Mouse (Mus musculus) ES-Bruce4 (cell line): Measurements from ENCODE around the gene Kif11. TPM values are rescaled to one million over a fixed set of nuclear protein-coding genes. Genes with fewer than 3 reads are reported as not detected.
A peak's percentile ranks its signal among the peaks of the same experiment; 100 is the strongest.

Source experiments
- H3K27ac ChIP-seq: 2 replicates; pipeline ENCODE4 v1.5.1; 2012; ENCODE audit warnings: low read length, inconsistent platforms; ENCODE audit not compliant: insufficient read depth
- H3K27me3 ChIP-seq: 2 replicates; pipeline ENCODE4 v1.6.1; 2012; ENCODE audit warnings: mild to moderate bottlenecking, low read length, inconsistent platforms; ENCODE audit not compliant: control insufficient read depth, poor library complexity, insufficient read depth, severe bottlenecking
- H3K36me3 ChIP-seq: 2 replicates; pipeline ENCODE4 v1.6.1; 2012; ENCODE audit warnings: inconsistent platforms, mild to moderate bottlenecking, low read length, moderate library complexity; ENCODE audit not compliant: control insufficient read depth, poor library complexity, insufficient read depth, severe bottlenecking
- H3K4me1 ChIP-seq: one replicate; pipeline ENCODE4 v1.8.1; 2011; ENCODE audit warnings: low read length; ENCODE audit not compliant: control insufficient read depth, insufficient read depth
- H3K4me3 ChIP-seq: 2 replicates; pipeline ENCODE4 v1.5.1; 2011; ENCODE audit warnings: low read depth, mild to moderate bottlenecking, low read length
- H3K9ac ChIP-seq: 2 replicates; pipeline ENCODE4 v1.6.1; 2012; ENCODE audit warnings: low read depth, mild to moderate bottlenecking, inconsistent platforms; ENCODE audit not compliant: poor library complexity, severe bottlenecking
- H3K9me3 ChIP-seq: replicated peaks from 2 replicates; pipeline ENCODE4 v1.6.1; 2012; ENCODE audit warnings: mild to moderate bottlenecking, low read length, inconsistent platforms; ENCODE audit not compliant: control insufficient read depth, poor library complexity, insufficient read depth, severe bottlenecking
- CTCF ChIP-seq: IDR thresholded peaks from one replicate; pipeline ENCODE4 v1.8.1; 2011; ENCODE audit warnings: low read depth, low read length
- EP300 ChIP-seq: IDR thresholded peaks from 2 replicates; pipeline ENCODE4 v1.6.1; 2011; ENCODE audit warnings: low read depth, low read length; ENCODE audit not compliant: insufficient read depth
- POLR2A ChIP-seq: IDR thresholded peaks from one replicate; pipeline ENCODE4 v1.8.1; 2011; ENCODE audit warnings: low read length; ENCODE audit not compliant: insufficient read depth
- polyA plus RNA-seq: library from polyadenylated mRNA; stranded (reverse); fragments of >200 nt; gene quantifications from 2 replicates; pipeline ENCODE4 v1.2.4, GENCODE M21; 2011; ENCODE audit warnings: low read depth; ENCODE audit not compliant: missing spikeins, insufficient read depth, insufficient read length

Gene Kif11
- polyA plus RNA-seq, 1 experiment: 146 TPM

- H3K27me3 ChIP-seq: no peaks in the 10 kb centered on the region
- H3K9ac ChIP-seq: no peak overlapping the region
- no peak overlapping the region for H3K27ac ChIP-seq
- no peak overlapping the region for H3K4me3 ChIP-seq
- no peaks in the 10 kb centered on the region for H3K36me3 ChIP-seq
- H3K9me3 ChIP-seq: no peaks in the 10 kb centered on the region
- H3K4me1 ChIP-seq: no peaks in the 10 kb centered on the region
- TF ChIP-seq EP300 (no peak), CTCF (no peak), POLR2A (no peak)
These were observed 6.3 kb upstream of the Kif11 start for GRCm38 (mm10) chr19:37369921-37370320.

GRCm38 (mm10) chr19:37370356-37370755, 5.8 kb upstream of the Kif11 start:
- Histone ChIP-seq H3K4me3 (no peak overlapping the region), H3K9me3 (no peaks in the 10 kb centered on the region), H3K27me3 (no peaks in the 10 kb centered on the region), H3K27ac (no peak overlapping the region), H3K36me3 (no peaks in the 10 kb centered on the region), H3K4me1 (no peaks in the 10 kb centered on the region), H3K9ac (no peak overlapping the region)
- TF ChIP-seq POLR2A (no peak), EP300 (no peak), CTCF (no peak)

GRCm38 (mm10) chr19:37374941-37375754, 1.1 kb upstream of the Kif11 start:
- peak overlapping the region; percentile 47 for H3K27ac ChIP-seq
- H3K4me3 ChIP-seq: peak overlapping the region; percentile 98
- H3K9ac ChIP-seq: peak overlapping the region; percentile 78
- H3K27me3 ChIP-seq: no peaks in the 10 kb centered on the region
- H3K4me1 ChIP-seq: no peaks in the 10 kb centered on the region
- no peaks in the 10 kb centered on the region for H3K36me3 ChIP-seq
- H3K9me3 ChIP-seq: no peaks in the 10 kb centered on the region
- TF ChIP-seq POLR2A: no peak
- TF ChIP-seq EP300: no peak
- no peak for TF ChIP-seq CTCF

GRCm38 (mm10) chr19:37376841-37377240, 638 bp downstream of the Kif11 start:
- H3K27ac ChIP-seq: no peak overlapping the region
- H3K9ac ChIP-seq: peak overlapping the region; percentile 78
- no peaks in the 10 kb centered on the region for H3K27me3 ChIP-seq
- no peak for TF ChIP-seq CTCF
- TF ChIP-seq POLR2A: no peak
- no peak for TF ChIP-seq EP300
- no peaks in the 10 kb centered on the region for H3K9me3 ChIP-seq
- H3K4me1 ChIP-seq: peaks cover 2% of the 10 kb centered on the region
- H3K4me3 ChIP-seq: peak overlapping the region; percentile 98
- no peaks in the 10 kb centered on the region; the same call in none of the 2 replicates for H3K36me3 ChIP-seq

- no peaks in the 10 kb centered on the region for H3K9me3 ChIP-seq
- peaks cover 2% of the 10 kb centered on the region for H3K4me1 ChIP-seq
- H3K36me3 ChIP-seq: peaks cover 5% of the 10 kb centered on the region
- peak overlapping the region; percentile 70 for H3K4me3 ChIP-seq
- peak overlapping the region; percentile 78 for H3K9ac ChIP-seq
- TF ChIP-seq CTCF: no peak
- no peak for TF ChIP-seq POLR2A
- no peak for TF ChIP-seq EP300
- H3K27ac ChIP-seq: no peak overlapping the region
- no peaks in the 10 kb centered on the region for H3K27me3 ChIP-seq
These were observed 1.3 kb downstream of the Kif11 start for GRCm38 (mm10) chr19:37377404-37377990.

GRCm38 (mm10) chr19:37378816-37379215, 2.6 kb downstream of the Kif11 start:
- Histone ChIP-seq H3K4me3 (no peak overlapping the region), H3K9me3 (no peaks in the 10 kb centered on the region), H3K4me1 (peaks cover 2% of the 10 kb centered on the region), H3K36me3 (peaks cover 5% of the 10 kb centered on the region), H3K27me3 (no peaks in the 10 kb centered on the region), H3K9ac (no peak overlapping the region), H3K27ac (no peak overlapping the region)
- no peak for TF ChIP-seq EP300
- TF ChIP-seq POLR2A: no peak
- no peak for TF ChIP-seq CTCF
